Mouse (Mus musculus): Measurements from ENCODE around the gene Cbx7. TPM values are rescaled to one million over a fixed set of nuclear protein-coding genes. Genes with fewer than 3 reads are reported as not detected.

Cbx7 gene
- total and polyA plus RNA-seq, 2 experiments from 2014 or later = 0.50 to 0.82 TPM

DNA sequence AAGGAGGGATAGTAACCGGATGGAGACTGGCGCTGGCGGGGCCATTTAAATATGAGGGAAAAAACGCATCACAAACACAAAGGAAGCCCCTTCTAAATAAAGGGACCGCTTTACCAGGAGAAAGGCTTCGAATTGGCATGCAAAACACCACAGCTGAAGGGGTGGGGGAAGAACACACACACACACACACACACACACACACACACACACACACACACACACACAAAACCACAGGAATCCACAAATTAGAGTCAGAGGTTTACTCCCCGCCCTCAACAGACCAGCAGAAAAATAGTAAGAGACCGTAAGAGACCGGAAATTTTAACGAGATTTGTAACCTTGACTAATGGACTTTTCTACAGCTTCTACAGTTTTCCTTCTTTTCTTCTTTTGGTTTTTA, 36.1 kb downstream of the Cbx7 start:
- Histone ChIP-seq H3K9ac (replicated peaks; ENCODE audit: low read depth, low read length) (no peak overlapping the region), H3K27ac (ENCODE audit: low read depth) (no peak overlapping the region), H3K36me3 (replicated peaks; ENCODE audit: control insufficient read depth, insufficient read depth, low read length) (no peaks in the 10 kb centered on the region), H3K4me2 (ENCODE audit: low read depth, low read length) (no peak overlapping the region), H3K4me1 (ENCODE audit: control insufficient read depth, insufficient read depth) (peaks cover 8% of the 10 kb centered on the region; the same call in 1 of the 2 replicates), H3K9me3 (replicated peaks; ENCODE audit: control insufficient read depth, low read length) (no peaks in the 10 kb centered on the region), H3K4me3 (ENCODE audit: low read depth, low read length) (no peak overlapping the region), H3K27me3 (ENCODE audit: control insufficient read depth, insufficient read depth, low read length) (peaks cover 39% of the 10 kb centered on the region)
- no peak for ATAC-seq (ENCODE audit: insufficient read depth, low read depth)
- DNase-seq (ENCODE audit: low spot score) = no peak
- 14% methylated on average over 10 of the region's 10 CpGs for WGBS
- TF ChIP-seq CTCF (IDR thresholded peaks at IDR 0.05; ENCODE audit: low read depth) = no peak
- no peak for TF ChIP-seq EP300 (IDR thresholded peaks at IDR 0.05; ENCODE audit: low read depth)

DNA sequence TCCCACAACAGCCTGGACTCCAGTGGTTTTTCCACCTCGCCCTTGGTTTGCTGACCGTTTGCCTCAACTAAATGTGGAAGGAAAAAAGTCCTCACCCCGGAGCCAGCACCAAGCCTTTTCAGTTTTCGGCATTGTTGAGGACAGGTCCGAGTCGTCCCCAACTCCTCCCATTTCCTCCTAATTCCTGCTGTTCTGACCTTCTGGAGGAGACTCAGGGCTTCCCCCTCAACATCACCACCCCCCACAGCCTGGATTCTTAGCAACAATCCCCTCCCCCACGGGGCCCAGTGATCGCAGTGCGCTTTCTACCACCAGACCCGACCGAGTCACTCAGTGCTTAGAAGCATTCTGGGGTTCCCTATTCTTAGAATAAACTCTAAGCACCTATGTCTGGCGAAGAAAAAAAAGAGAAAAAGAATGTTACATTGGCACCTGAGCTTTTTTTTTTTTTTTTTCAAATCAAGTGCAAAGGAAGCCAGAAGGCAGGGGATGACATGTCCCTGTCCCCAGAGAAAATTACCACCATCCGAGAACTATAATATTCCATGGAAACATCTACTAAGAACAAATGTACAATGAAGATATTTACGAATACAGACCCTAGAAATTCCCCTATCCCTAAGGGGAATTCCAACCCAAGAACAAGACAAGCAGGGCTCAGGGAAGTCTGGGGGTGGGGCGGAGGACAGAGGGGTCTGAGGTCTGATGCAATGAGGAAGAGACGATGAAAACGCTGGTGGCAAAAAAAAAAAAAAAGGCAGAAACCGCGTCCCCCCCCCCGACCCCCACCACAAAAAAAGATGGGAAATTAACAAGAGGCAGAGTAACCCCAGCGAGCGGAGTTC, 37.0 kb downstream of the Cbx7 start:
- H3K27ac ChIP-seq (ENCODE audit: low read depth) = no peak overlapping the region
- no peak overlapping the region for H3K9ac ChIP-seq (replicated peaks; ENCODE audit: low read depth, low read length)
- peak overlapping the region; percentile 43 for H3K4me2 ChIP-seq (ENCODE audit: low read depth, low read length)
- peaks cover 39% of the 10 kb centered on the region for H3K27me3 ChIP-seq (ENCODE audit: control insufficient read depth, insufficient read depth, low read length)
- no peaks in the 10 kb centered on the region for H3K36me3 ChIP-seq (replicated peaks; ENCODE audit: control insufficient read depth, insufficient read depth, low read length)
- H3K9me3 ChIP-seq (replicated peaks; ENCODE audit: control insufficient read depth, low read length) = no peaks in the 10 kb centered on the region
- 4% methylated on average over 22 of the region's 22 CpGs for WGBS
- H3K4me1 ChIP-seq (ENCODE audit: control insufficient read depth, insufficient read depth) = peaks cover 8% of the 10 kb centered on the region; the same call in 1 of the 2 replicates
- H3K4me3 ChIP-seq (ENCODE audit: low read depth, low read length) = peak overlapping the region; percentile 18; the same call in 1 of the 2 replicates
- TF ChIP-seq CTCF (IDR thresholded peaks at IDR 0.05; ENCODE audit: low read depth) (no peak), EP300 (IDR thresholded peaks at IDR 0.05; ENCODE audit: low read depth) (no peak)
- no peak for DNase-seq (ENCODE audit: low spot score)
- ATAC-seq (ENCODE audit: insufficient read depth, low read depth) = no peak

GRCm38 (mm10) chr15:79933052-79933669, 37.8 kb downstream of the Cbx7 start:
- peaks cover 39% of the 10 kb centered on the region for H3K27me3 ChIP-seq (ENCODE audit: control insufficient read depth, insufficient read depth, low read length)

GRCm38 (mm10) chr15:79932323-79932987, 38.5 kb downstream of the Cbx7 start:
- Histone ChIP-seq H3K9me3 (replicated peaks; ENCODE audit: control insufficient read depth, low read length) (no peaks in the 10 kb centered on the region), H3K4me2 (ENCODE audit: low read depth, low read length) (peak overlapping the region; percentile 95), H3K36me3 (replicated peaks; ENCODE audit: control insufficient read depth, insufficient read depth, low read length) (no peaks in the 10 kb centered on the region), H3K4me3 (ENCODE audit: low read depth, low read length) (peak overlapping the region; percentile 61), H3K4me1 (ENCODE audit: control insufficient read depth, insufficient read depth) (peaks cover 15% of the 10 kb centered on the region), H3K27me3 (ENCODE audit: control insufficient read depth, insufficient read depth, low read length) (peaks cover 39% of the 10 kb centered on the region), H3K9ac (replicated peaks; ENCODE audit: low read depth, low read length) (peak overlapping the region; percentile 57), H3K27ac (ENCODE audit: low read depth) (no peak overlapping the region)
- TF ChIP-seq CTCF (IDR thresholded peaks at IDR 0.05; ENCODE audit: low read depth) (peak; percentile 31; the same call in 1 of the 2 replicates), EP300 (IDR thresholded peaks at IDR 0.05; ENCODE audit: low read depth) (no peak)
- under 1% methylated on average over 54 of the region's 62 CpGs for WGBS
- ATAC-seq (ENCODE audit: insufficient read depth, low read depth) (peak; percentile 56), DNase-seq (ENCODE audit: low spot score) (peak; percentile 63)

More at GRCm38 (mm10) chr15:79933052-79933669, 37.8 kb downstream of the Cbx7 start:
- Histone ChIP-seq H3K36me3 (replicated peaks; ENCODE audit: control insufficient read depth, insufficient read depth, low read length) (no peaks in the 10 kb centered on the region), H3K4me3 (ENCODE audit: low read depth, low read length) (peak overlapping the region; percentile 61), H3K9ac (replicated peaks; ENCODE audit: low read depth, low read length) (no peak overlapping the region), H3K9me3 (replicated peaks; ENCODE audit: control insufficient read depth, low read length) (no peaks in the 10 kb centered on the region), H3K4me2 (ENCODE audit: low read depth, low read length) (peak overlapping the region; percentile 95), H3K27ac (ENCODE audit: low read depth) (no peak overlapping the region), H3K4me1 (ENCODE audit: control insufficient read depth, insufficient read depth) (peaks cover 12% of the 10 kb centered on the region; the same call in 1 of the 2 replicates)
- TF ChIP-seq CTCF (IDR thresholded peaks at IDR 0.05; ENCODE audit: low read depth) (no peak), EP300 (IDR thresholded peaks at IDR 0.05; ENCODE audit: low read depth) (no peak)
- WGBS = 7% methylated on average over 22 of the region's 22 CpGs
- DNase-seq (ENCODE audit: low spot score) (no peak), ATAC-seq (ENCODE audit: insufficient read depth, low read depth) (no peak)

GRCm38 (mm10) chr15:79931496-79932141, 39.3 kb downstream of the Cbx7 start:
- WGBS = 30% methylated on average over 13 of the region's 13 CpGs
- no peak for DNase-seq (ENCODE audit: low spot score)
- no peak for TF ChIP-seq CTCF (IDR thresholded peaks at IDR 0.05; ENCODE audit: low read depth)
- TF ChIP-seq EP300 (IDR thresholded peaks at IDR 0.05; ENCODE audit: low read depth) = no peak

More at GRCm38 (mm10) chr15:79931496-79932141, 39.3 kb downstream of the Cbx7 start:
- peak overlapping the region; percentile 95 for H3K4me2 ChIP-seq (ENCODE audit: low read depth, low read length)
- peak overlapping the region; percentile 61; the same call in 1 of the 2 replicates for H3K4me3 ChIP-seq (ENCODE audit: low read depth, low read length)
- no peak overlapping the region for H3K27ac ChIP-seq (ENCODE audit: low read depth)
- H3K9me3 ChIP-seq (replicated peaks; ENCODE audit: control insufficient read depth, low read length) = no peaks in the 10 kb centered on the region
- peaks cover 19% of the 10 kb centered on the region for H3K4me1 ChIP-seq (ENCODE audit: control insufficient read depth, insufficient read depth)
- peak overlapping the region; percentile 57; the same call in 1 of the 2 replicates for H3K9ac ChIP-seq (replicated peaks; ENCODE audit: low read depth, low read length)
- H3K27me3 ChIP-seq (ENCODE audit: control insufficient read depth, insufficient read depth, low read length) = peaks cover 39% of the 10 kb centered on the region
- no peaks in the 10 kb centered on the region for H3K36me3 ChIP-seq (replicated peaks; ENCODE audit: control insufficient read depth, insufficient read depth, low read length)
- no peak for ATAC-seq (ENCODE audit: insufficient read depth, low read depth)
